In the genomic region with DNA sequence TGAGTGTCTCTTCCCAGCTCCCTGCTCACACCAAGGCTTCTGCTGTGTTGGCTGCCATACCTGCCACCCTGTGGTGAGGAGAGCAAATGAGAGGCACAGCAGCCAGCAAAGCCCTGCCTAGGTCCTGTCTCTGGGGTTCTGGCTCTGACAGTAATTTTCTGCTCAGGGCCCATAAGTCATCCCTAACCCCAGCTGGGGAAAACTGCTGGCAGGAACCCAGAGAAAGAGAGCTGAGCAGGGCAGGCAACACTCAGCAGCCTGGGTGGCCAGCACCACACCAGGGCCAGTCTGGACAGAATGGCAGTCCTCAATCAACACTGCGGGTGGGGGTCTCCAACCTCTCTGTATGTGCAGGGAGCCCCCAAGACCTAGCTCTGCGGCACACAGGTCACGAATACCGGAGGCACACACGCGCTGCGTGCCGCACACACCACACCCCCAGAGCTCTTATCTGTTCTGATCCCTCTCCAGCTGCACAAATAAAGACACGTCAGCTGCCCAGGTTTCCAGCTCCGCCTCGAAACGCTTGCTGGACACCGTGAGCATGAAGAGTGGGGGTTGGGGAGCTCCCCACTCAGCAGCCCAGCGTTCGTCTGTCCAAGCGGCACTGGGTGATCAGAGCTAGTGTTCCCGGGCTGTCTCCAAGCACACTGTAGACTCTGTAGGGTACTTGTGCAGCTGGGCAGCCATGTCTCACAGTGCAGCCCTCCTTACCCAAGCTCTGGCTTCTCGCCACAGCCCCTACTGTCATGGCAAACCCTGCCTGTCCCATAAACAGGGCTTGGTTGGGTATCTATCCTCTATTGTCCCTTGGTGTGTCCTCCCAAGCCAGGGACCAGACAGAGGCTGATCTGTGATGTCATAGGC, we compare ENCODE assay signal across 8 mouse cellular contexts. TPM values are rescaled to one million over a fixed set of nuclear protein-coding genes. Genes with fewer than 3 reads are reported as not detected.
A peak's percentile ranks its signal among the peaks of the same experiment; 100 is the strongest.
DNase-seq lines count a peak whose midpoint lies in the region; ATAC-seq and TF ChIP-seq lines count a peak whose summit lies in the region.

No protein-coding gene starts in this region.

- in situ Hi-C loops in ES-E14 (cut with MboI; ENCODE audit: low sequenced_read_pairs in 2 of 2, unreplicated experiment in 2 of 2): no loop called here

- H3K36me3 ChIP-seq in ES-E14 (ENCODE audit: control insufficient read depth, insufficient read depth, low read length, poor library complexity, severe bottlenecking): peaks cover 4% of the 10 kb centered on the region; the same call in 1 of the 2 replicates
- H3K36me3 ChIP-seq in embryonic facial prominence, embryonic 13.5 days: peaks cover 7% of the 10 kb centered on the region
- H3K36me3 ChIP-seq in heart, embryonic 16.5 days (ENCODE audit: control insufficient read depth, insufficient read depth): no peaks in the 10 kb centered on the region

- no peak for DNase-seq in ES-E14 (ENCODE audit: low read depth, low spot score)
- peak; percentile 59 for DNase-seq in adrenal gland, postnatal 25 days
- DNase-seq in kidney, postnatal 10 days: peak; percentile 78
- DNase-seq in lung, postnatal 14 days: peak; percentile 63
- DNase-seq in skeletal muscle tissue, adult 2 months (ENCODE audit: low read depth, low spot score): peak; percentile 68
- DNase-seq in spleen, adult 18-20 months: no peak

- 14% methylated on average over 18 of the region's 18 CpGs for WGBS in embryonic facial prominence, embryonic 13.5 days
- WGBS in heart, embryonic 16.5 days: 3% methylated on average over 18 of the region's 18 CpGs

- H3K4me3 ChIP-seq in ES-E14 (ENCODE audit: insufficient read depth in 1 of 2, low read depth in 1 of 2, low read length in 2 of 2, poor library complexity in 1 of 2, severe bottlenecking in 1 of 2): 0 out of 4 replicates have a peak overlapping the region, but pooled peaks of 1 of the 2 experiments have one; percentile 1
- no peak overlapping the region; the same call in 1 of the 2 replicates for H3K4me3 ChIP-seq in embryonic facial prominence, embryonic 13.5 days
- peak overlapping the region; percentile 38 for H3K4me3 ChIP-seq in heart, embryonic 16.5 days (ENCODE audit: low read length)

- H3K9ac ChIP-seq in ES-E14 (ENCODE audit: insufficient read depth, low read depth, low read length, poor library complexity, severe bottlenecking): 0 out of 2 replicates have a peak overlapping the region, but pooled peaks have one; percentile 26
- H3K9ac ChIP-seq in embryonic facial prominence, embryonic 13.5 days: peak overlapping the region; percentile 57
- H3K9ac ChIP-seq in heart, embryonic 16.5 days (ENCODE audit: low read length): peak overlapping the region; percentile 70

- ATAC-seq in embryonic facial prominence, embryonic 13.5 days (ENCODE audit: insufficient number of reproducible peaks, insufficient read depth, low FRiP score, low TSS enrichment, low read depth): peak; percentile 29; the same call in 1 of the 2 replicates
- peak; percentile 85 for ATAC-seq in heart, embryonic 16.5 days (replicated peaks; ENCODE audit: extremely low read depth, insufficient read depth, low FRiP score)

- peaks cover 0 to 31% of the 10 kb centered on the region in 2 experiments; a peak in 3 of 4 replicates for H3K4me1 ChIP-seq in ES-E14 (ENCODE audit: control insufficient read depth in 2 of 2, insufficient read depth in 2 of 2, low read length in 2 of 2, poor library complexity in 1 of 2)
- H3K4me1 ChIP-seq in embryonic facial prominence, embryonic 13.5 days: peaks cover 69% of the 10 kb centered on the region
- peaks cover 63% of the 10 kb centered on the region for H3K4me1 ChIP-seq in heart, embryonic 16.5 days (ENCODE audit: control insufficient read depth, insufficient read depth, low read length)

- H3K4me2 ChIP-seq in embryonic facial prominence, embryonic 13.5 days: peak overlapping the region; percentile 52
- H3K4me2 ChIP-seq in heart, embryonic 16.5 days (ENCODE audit: low read depth, low read length): peak overlapping the region; percentile 68

- H3K27ac ChIP-seq in ES-E14 (ENCODE audit: insufficient read depth, low read depth, low read length, poor library complexity, severe bottlenecking): no peak overlapping the region
- peak overlapping the region; percentile 55 for H3K27ac ChIP-seq in embryonic facial prominence, embryonic 13.5 days
- H3K27ac ChIP-seq in heart, embryonic 16.5 days (ENCODE audit: low read length): peak overlapping the region; percentile 99

- H3K9me3 ChIP-seq in ES-E14 (ENCODE audit: control insufficient read depth, insufficient read depth, low read depth, low read length): no peaks in the 10 kb centered on the region
- H3K9me3 ChIP-seq in embryonic facial prominence, embryonic 13.5 days: no peaks in the 10 kb centered on the region
- H3K9me3 ChIP-seq in heart, embryonic 16.5 days (replicated peaks; ENCODE audit: control insufficient read depth, low read length): no peaks in the 10 kb centered on the region

- H3K27me3 ChIP-seq in embryonic facial prominence, embryonic 13.5 days: no peaks in the 10 kb centered on the region
- no peaks in the 10 kb centered on the region for H3K27me3 ChIP-seq in heart, embryonic 16.5 days (ENCODE audit: control insufficient read depth, insufficient read depth, low read length)

TF ChIP-seq in ES-E14, 5 proteins besides CTCF, POLR2A, EP300 and RAD21:
- TF ChIP-seq MAFK (IDR thresholded peaks at IDR 0.05; ENCODE audit: insufficient read depth, low read depth, low read length) (no peak), HCFC1 (IDR thresholded peaks at IDR 0.05; ENCODE audit: borderline replicate concordance, insufficient read depth, low read length) (no peak), CHD2 (IDR thresholded peaks at IDR 0.05; ENCODE audit: low read depth, low read length) (no peak), ZC3H11A (IDR thresholded peaks at IDR 0.05; ENCODE audit: borderline replicate concordance, low read depth, low read length) (no peak), ZNF384 (IDR thresholded peaks at IDR 0.05; ENCODE audit: low read depth, low read length) (no peak)
TF ChIP-seq in ES-E14: peak in this region for 0.

RNA-seq across cellular contexts. Expression of gene Tbc1d16, which starts 13.0 kb away (rescaled TPM):
- total RNA-seq in ES-E14 (2012; rRNA removed): 6.3 and 10.1 TPM in 2 replicates
- 12.7 and 14.3 TPM in 2 replicates for total RNA-seq in adrenal gland, postnatal 25 days (2021)
- 22.7 and 24.9 TPM in 2 replicates for polyA plus RNA-seq in embryonic facial prominence, embryonic 13.5 days (2015; fragmentation: Nextera tagmentation; extraction: Ambion mirVana)
- 15.6 and 19.1 TPM in 2 replicates for polyA plus RNA-seq in heart, embryonic 16.5 days (2015; fragmentation: Nextera tagmentation; extraction: Ambion mirVana)

RNA-seq across cellular contexts. Expression of gene Ccdc40, which starts 13.1 kb away (rescaled TPM):
- 6.2 and 6.4 TPM in 2 replicates for total RNA-seq in ES-E14 (2012; rRNA removed)
- 0.29 and 1.7 TPM in 2 replicates for total RNA-seq in adrenal gland, postnatal 25 days (2021)
- polyA plus RNA-seq in embryonic facial prominence, embryonic 13.5 days (2015; fragmentation: Nextera tagmentation; extraction: Ambion mirVana): 6.7 and 7.1 TPM in 2 replicates
- 2.9 and 3.1 TPM in 2 replicates for polyA plus RNA-seq in heart, embryonic 16.5 days (2015; fragmentation: Nextera tagmentation; extraction: Ambion mirVana)

RNA-seq across cellular contexts. Expression of gene Gaa, which starts 52.4 kb away (rescaled TPM):
- total RNA-seq in ES-E14 (2012; rRNA removed): 69.3 and 116 TPM in 2 replicates
- 101 and 102 TPM in 2 replicates for total RNA-seq in adrenal gland, postnatal 25 days (2021)
- 58.5 and 61.0 TPM in 2 replicates for polyA plus RNA-seq in embryonic facial prominence, embryonic 13.5 days (2015; fragmentation: Nextera tagmentation; extraction: Ambion mirVana)
- polyA plus RNA-seq in heart, embryonic 16.5 days (2015; fragmentation: Nextera tagmentation; extraction: Ambion mirVana): 92.3 and 95.9 TPM in 2 replicates

Comparison
In these comparisons a context has a peak if more than half of its experiments do, and no peak if none do; other contexts are left out.
1. DNase-seq: peak in adrenal gland, postnatal 25 days (single experiment), kidney, postnatal 10 days (single experiment), lung, postnatal 14 days (single experiment) and skeletal muscle tissue, adult 2 months (single experiment); none in ES-E14 (single experiment) and spleen, adult 18-20 months (0 of 2).
2. Peak in every context shown above with its lines, with median percentiles within 50 percentile points of each other: H3K9ac ChIP-seq.